Mouse (Mus musculus): ENCODE data around the gene Itprip. TPM values are rescaled to one million over a fixed set of nuclear protein-coding genes. Genes with fewer than 3 reads are reported as not detected.
A peak's percentile ranks its signal among the peaks of the same experiment; 100 is the strongest.

Gene Itprip
- total and polyA plus RNA-seq, 3 experiments = 8.5 to 11.7 (median 8.6) TPM

DNA sequence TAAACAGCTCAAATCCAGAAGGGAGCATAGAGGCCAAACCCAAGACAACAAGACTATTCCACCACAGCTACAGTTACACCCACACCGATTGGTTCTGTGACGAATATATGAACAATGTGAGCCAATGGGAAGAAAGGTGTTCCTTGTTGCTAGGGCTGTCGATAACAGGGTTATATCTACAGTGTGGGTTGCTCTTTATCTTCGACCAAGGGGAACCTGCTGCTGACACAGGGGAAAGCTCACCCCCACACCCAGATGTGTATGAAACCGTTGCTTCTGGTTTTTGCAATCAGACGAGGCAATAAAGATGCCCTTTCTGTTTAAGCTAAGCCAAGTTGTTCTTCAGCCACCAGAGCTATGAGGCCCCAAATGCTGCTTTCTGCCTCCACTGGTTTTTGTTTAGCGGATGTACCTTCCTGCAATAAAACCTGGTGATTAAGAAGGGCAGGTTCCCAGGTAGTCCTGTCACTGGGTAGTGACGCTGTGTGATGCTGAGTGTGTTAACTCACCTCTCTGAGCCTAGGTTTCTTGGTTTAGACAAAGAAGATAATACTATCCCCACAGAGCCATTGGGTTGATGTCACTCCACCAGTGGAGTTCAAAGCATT lies 20.5 kb downstream of the Itprip start:
- H3K79me2 ChIP-seq (replicated peaks; ENCODE audit: control insufficient read depth, insufficient read depth, low read length) = no peaks in the 10 kb centered on the region
- no peak overlapping the region for H3K9ac ChIP-seq (ENCODE audit: low read depth, low read length)
- H3K27ac ChIP-seq = no peak overlapping the region
- H3K4me3 ChIP-seq = no peak overlapping the region
- DNase-seq = no peak
- no peaks in the 10 kb centered on the region for H3K27me3 ChIP-seq (ENCODE audit: control insufficient read depth, insufficient read depth, low read length)
- no peaks in the 10 kb centered on the region for H3K36me3 ChIP-seq (ENCODE audit: control insufficient read depth, insufficient read depth, low read length)
- WGBS = 86% methylated on average over 8 of the region's 8 CpGs
- no peak for TF ChIP-seq CTCF (IDR thresholded peaks at IDR 0.05)
- peaks cover 18% of the 10 kb centered on the region for H3K4me1 ChIP-seq (ENCODE audit: control insufficient read depth, insufficient read depth, low read length)
- intact Hi-C loops (cut with DNase I) = no loop called here

GRCm38 (mm10) chr19:47893092-47893491 lies 26.0 kb downstream of the Itprip start:
- DNase-seq = no peak
- TF ChIP-seq CTCF (IDR thresholded peaks at IDR 0.05) (no peak), EP300 (IDR thresholded peaks at IDR 0.05; ENCODE audit: insufficient read depth, low read depth, low read length) (no peak), POLR2A (IDR thresholded peaks at IDR 0.05; ENCODE audit: insufficient read depth, low read depth, low read length) (no peak)
- no peaks in the 10 kb centered on the region for H3K36me3 ChIP-seq (ENCODE audit: control insufficient read depth, insufficient read depth, low read length)
- no peak overlapping the region for H3K9ac ChIP-seq (ENCODE audit: low read depth, low read length)
- H3K27ac ChIP-seq = no peak overlapping the region
- H3K4me1 ChIP-seq (ENCODE audit: control insufficient read depth, insufficient read depth, low read length) = peaks cover 11% of the 10 kb centered on the region
- no peaks in the 10 kb centered on the region for H3K27me3 ChIP-seq (ENCODE audit: control insufficient read depth, insufficient read depth, low read length)
- 96% methylated on average over 6 of the region's 6 CpGs for WGBS
- intact Hi-C loops (cut with DNase I) = no loop called here
- no peak overlapping the region for H3K4me3 ChIP-seq
- H3K79me2 ChIP-seq (replicated peaks; ENCODE audit: control insufficient read depth, insufficient read depth, low read length) = no peaks in the 10 kb centered on the region

DNA sequence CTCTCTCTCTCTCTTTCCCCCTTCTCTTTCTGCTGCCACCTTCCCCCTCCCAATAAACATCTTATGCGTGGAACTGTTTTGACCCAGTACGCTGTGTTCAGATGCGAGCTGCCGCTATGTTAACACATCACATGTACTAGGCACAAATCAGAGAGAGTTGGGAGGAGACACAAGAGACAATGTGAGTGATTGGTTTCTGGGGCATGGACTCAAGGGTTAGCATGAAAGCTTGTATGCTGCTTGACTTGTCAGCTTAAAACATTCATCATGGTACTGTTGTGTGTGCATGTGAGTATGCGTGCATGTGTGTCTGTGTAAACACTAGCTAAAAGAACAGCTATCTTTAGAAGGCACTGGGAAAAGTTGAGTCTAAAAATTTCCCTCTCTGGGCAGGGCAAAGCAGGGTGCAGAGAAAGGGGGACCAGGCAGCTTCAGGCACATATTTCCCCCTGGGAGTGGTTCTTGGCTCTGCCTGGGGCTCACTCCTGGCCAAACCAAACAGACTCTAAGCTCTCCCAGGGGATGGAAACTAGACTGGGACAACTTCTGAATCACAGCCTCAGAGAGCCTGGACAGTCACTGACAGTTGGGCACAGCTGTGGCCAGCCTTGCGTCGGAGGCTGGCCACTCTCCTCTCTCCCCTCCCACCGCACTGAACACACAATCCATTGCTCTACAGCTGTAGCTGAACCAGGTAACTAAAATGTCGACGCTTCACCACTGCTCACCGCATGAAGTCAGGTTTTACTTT lies 27.4 kb downstream of the Itprip start:
- Histone ChIP-seq H3K4me3 (no peak overlapping the region), H3K9ac (ENCODE audit: low read depth, low read length) (no peak overlapping the region), H3K79me2 (replicated peaks; ENCODE audit: control insufficient read depth, insufficient read depth, low read length) (no peaks in the 10 kb centered on the region), H3K4me1 (ENCODE audit: control insufficient read depth, insufficient read depth, low read length) (peaks cover 15% of the 10 kb centered on the region), H3K36me3 (ENCODE audit: control insufficient read depth, insufficient read depth, low read length) (no peaks in the 10 kb centered on the region), H3K27ac (peak overlapping the region; percentile 76), H3K27me3 (ENCODE audit: control insufficient read depth, insufficient read depth, low read length) (no peaks in the 10 kb centered on the region)
- peak in 1 of 2 experiments; percentile 67 for DNase-seq
- intact Hi-C loops (cut with DNase I) = no loop called here
- 0 out of 2 replicates have a peak, but pooled peaks have one; percentile 49 for TF ChIP-seq EP300 (IDR thresholded peaks at IDR 0.05; ENCODE audit: insufficient read depth, low read depth, low read length)
- TF ChIP-seq POLR2A (IDR thresholded peaks at IDR 0.05; ENCODE audit: insufficient read depth, low read depth, low read length) = no peak
- no peak for TF ChIP-seq CTCF (IDR thresholded peaks at IDR 0.05)
- 58% methylated on average over 11 of the region's 11 CpGs for WGBS

DNA sequence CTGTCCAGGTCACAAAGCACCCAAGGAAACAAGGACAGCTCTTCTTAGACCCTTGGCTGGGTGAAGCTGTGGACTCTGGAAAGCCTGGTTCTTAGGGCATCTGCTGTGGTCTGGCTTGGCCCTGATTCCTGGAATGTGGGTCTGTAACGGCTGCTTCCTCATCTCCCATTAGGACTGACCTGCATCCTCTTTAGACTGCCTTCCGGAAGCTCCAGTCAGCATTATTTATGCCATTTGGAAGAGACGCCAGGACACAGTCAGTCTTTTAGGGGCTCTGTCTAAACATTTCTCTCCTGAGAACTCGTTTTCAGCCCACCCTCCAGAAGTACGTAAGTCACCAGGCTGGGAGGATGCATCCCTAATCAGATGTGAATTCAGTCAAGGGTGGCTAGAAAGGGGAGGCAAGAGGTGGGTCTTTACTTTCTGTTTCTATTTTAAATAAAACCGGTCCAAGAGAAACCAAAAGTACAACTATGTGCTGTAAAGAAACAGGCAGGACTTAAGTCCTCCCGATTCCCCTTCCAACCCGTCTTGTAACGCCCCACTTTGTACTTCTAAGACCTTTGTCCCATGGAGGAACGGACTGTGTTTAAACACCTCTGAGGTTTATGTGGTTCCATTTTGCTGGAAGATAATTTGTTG lies 28.5 kb downstream of the Itprip start:
- WGBS = 38% methylated on average over 10 of the region's 10 CpGs
- H3K27ac ChIP-seq = peak overlapping the region; percentile 76

DNA sequence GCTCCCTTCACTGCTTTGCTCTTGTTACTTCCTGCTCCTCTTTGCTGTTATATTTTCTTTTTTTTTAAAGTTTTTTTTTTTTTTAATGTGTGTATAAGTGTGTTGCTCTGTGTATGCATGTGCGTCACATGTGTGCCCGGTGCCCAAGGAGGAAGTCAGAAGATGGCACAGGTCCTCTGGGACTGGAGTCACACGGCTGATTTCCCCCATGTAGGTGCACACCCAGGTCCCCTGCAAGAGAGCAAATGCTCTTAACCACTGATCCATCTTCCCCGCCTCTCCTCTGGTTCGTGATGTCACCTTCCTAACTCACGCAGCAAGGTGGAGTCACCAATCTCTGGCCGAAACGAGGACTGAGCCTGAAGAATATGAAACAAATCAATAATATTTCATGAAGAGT lies 31.1 kb downstream of the Itprip start:
- H3K4me1 ChIP-seq (ENCODE audit: control insufficient read depth, insufficient read depth, low read length) = peaks cover 20% of the 10 kb centered on the region
- H3K9ac ChIP-seq (ENCODE audit: low read depth, low read length) = no peak overlapping the region
- intact Hi-C loops (cut with DNase I) = no loop called here
- no peaks in the 10 kb centered on the region for H3K36me3 ChIP-seq (ENCODE audit: control insufficient read depth, insufficient read depth, low read length)
- 93% methylated on average over 8 of the region's 8 CpGs for WGBS
- no peaks in the 10 kb centered on the region for H3K27me3 ChIP-seq (ENCODE audit: control insufficient read depth, insufficient read depth, low read length)
- DNase-seq = peak in 1 of 2 experiments; percentile 37
- no peak overlapping the region for H3K4me3 ChIP-seq
- no peaks in the 10 kb centered on the region for H3K79me2 ChIP-seq (replicated peaks; ENCODE audit: control insufficient read depth, insufficient read depth, low read length)
- H3K27ac ChIP-seq = no peak overlapping the region
- TF ChIP-seq CTCF (IDR thresholded peaks at IDR 0.05) (no peak), EP300 (IDR thresholded peaks at IDR 0.05; ENCODE audit: insufficient read depth, low read depth, low read length) (no peak), POLR2A (IDR thresholded peaks at IDR 0.05; ENCODE audit: insufficient read depth, low read depth, low read length) (no peak)

More for the DNA sequence above, 28.5 kb downstream of the Itprip start:
- Histone ChIP-seq H3K4me1 (ENCODE audit: control insufficient read depth, insufficient read depth, low read length) (peaks cover 18% of the 10 kb centered on the region), H3K36me3 (ENCODE audit: control insufficient read depth, insufficient read depth, low read length) (no peaks in the 10 kb centered on the region), H3K4me3 (peak overlapping the region; percentile 30), H3K79me2 (replicated peaks; ENCODE audit: control insufficient read depth, insufficient read depth, low read length) (no peaks in the 10 kb centered on the region), H3K27me3 (ENCODE audit: control insufficient read depth, insufficient read depth, low read length) (no peaks in the 10 kb centered on the region), H3K9ac (ENCODE audit: low read depth, low read length) (peak overlapping the region; percentile 38)
- no peak for DNase-seq
- TF ChIP-seq POLR2A (IDR thresholded peaks at IDR 0.05; ENCODE audit: insufficient read depth, low read depth, low read length) = no peak; the same call in 1 of the 2 replicates
- TF ChIP-seq CTCF (IDR thresholded peaks at IDR 0.05) = no peak
- TF ChIP-seq EP300 (IDR thresholded peaks at IDR 0.05; ENCODE audit: insufficient read depth, low read depth, low read length) = no peak
- intact Hi-C loops (cut with DNase I) = no loop called here

GRCm38 (mm10) chr19:47887417-47887816 lies 31.7 kb downstream of the Itprip start:
- Histone ChIP-seq H3K79me2 (replicated peaks; ENCODE audit: control insufficient read depth, insufficient read depth, low read length) (no peaks in the 10 kb centered on the region), H3K27ac (peak overlapping the region; percentile 52), H3K36me3 (ENCODE audit: control insufficient read depth, insufficient read depth, low read length) (no peaks in the 10 kb centered on the region), H3K27me3 (ENCODE audit: control insufficient read depth, insufficient read depth, low read length) (no peaks in the 10 kb centered on the region), H3K9ac (ENCODE audit: low read depth, low read length) (no peak overlapping the region), H3K4me3 (no peak overlapping the region), H3K4me1 (ENCODE audit: control insufficient read depth, insufficient read depth, low read length) (peaks cover 20% of the 10 kb centered on the region)
- DNase-seq = peak; percentile 61 to 68
- 59% methylated on average over 10 of the region's 10 CpGs for WGBS
- intact Hi-C loops (cut with DNase I) = loop anchor here (1.0 kb wide), 1 partner anchor 31 kb away; no protein-coding TSS in a partner anchor
- TF ChIP-seq EP300 (IDR thresholded peaks at IDR 0.05; ENCODE audit: insufficient read depth, low read depth, low read length) = no peak
- no peak for TF ChIP-seq CTCF (IDR thresholded peaks at IDR 0.05)
- TF ChIP-seq POLR2A (IDR thresholded peaks at IDR 0.05; ENCODE audit: insufficient read depth, low read depth, low read length) = no peak

Measured in heart, adult 2 months (tissue).